Mouse (Mus musculus): ENCODE measurements around the gene Fam234b. TPM values are rescaled to one million over a fixed set of nuclear protein-coding genes. Genes with fewer than 3 reads are reported as not detected.

Fam234b gene
- total and polyA plus RNA-seq, 2 experiments, result 14.8 to 15.1 TPM

GRCm38 (mm10) chr6:135264136-135264535 lies 66.4 kb downstream of the Fam234b start:
- Histone ChIP-seq H3K27me3 (ENCODE audit: control insufficient read depth, insufficient read depth, low read length) (no peaks in the 10 kb centered on the region), H3K4me3 (ENCODE audit: insufficient read depth, low read depth, low read length) (no peak overlapping the region), H3K36me3 (ENCODE audit: control insufficient read depth, insufficient read depth, low read length) (no peaks in the 10 kb centered on the region), H3K4me1 (ENCODE audit: control insufficient read depth, insufficient read depth, low read length) (no peaks in the 10 kb centered on the region; the same call in 1 of the 2 replicates), H3K9ac (ENCODE audit: low read depth, low read length) (no peak overlapping the region), H3K79me2 (ENCODE audit: control insufficient read depth, insufficient read depth, low read length) (no peaks in the 10 kb centered on the region), H3K27ac (replicated peaks; ENCODE audit: insufficient read depth, low read depth, low read length) (no peak overlapping the region)
- TF ChIP-seq CTCF (IDR thresholded peaks at IDR 0.05; ENCODE audit: low read depth, low read length) (no peak; the same call in 1 of the 2 replicates), POLR2A (IDR thresholded peaks at IDR 0.05; ENCODE audit: extremely low read depth, insufficient read depth, low read length) (no peak)
- 96% methylated on average over 6 of the region's 6 CpGs for WGBS
- DNase-seq (ENCODE audit: extremely low read depth, low read depth, low spot score), result no peak

- Histone ChIP-seq H3K27ac (replicated peaks; ENCODE audit: insufficient read depth, low read depth, low read length) (no peak overlapping the region), H3K4me3 (ENCODE audit: insufficient read depth, low read depth, low read length) (no peak overlapping the region), H3K27me3 (ENCODE audit: control insufficient read depth, insufficient read depth, low read length) (no peaks in the 10 kb centered on the region), H3K9ac (ENCODE audit: low read depth, low read length) (no peak overlapping the region), H3K4me1 (ENCODE audit: control insufficient read depth, insufficient read depth, low read length) (no peaks in the 10 kb centered on the region; the same call in 1 of the 2 replicates), H3K36me3 (ENCODE audit: control insufficient read depth, insufficient read depth, low read length) (no peaks in the 10 kb centered on the region), H3K79me2 (ENCODE audit: control insufficient read depth, insufficient read depth, low read length) (no peaks in the 10 kb centered on the region)
- 83% methylated on average over 1 of the region's 1 CpGs for WGBS
- TF ChIP-seq POLR2A (IDR thresholded peaks at IDR 0.05; ENCODE audit: extremely low read depth, insufficient read depth, low read length) (no peak), CTCF (IDR thresholded peaks at IDR 0.05; ENCODE audit: low read depth, low read length) (no peak)
- no peak for DNase-seq (ENCODE audit: extremely low read depth, low read depth, low spot score)
Measured at GRCm38 (mm10) chr6:135266056-135266455, 68.3 kb downstream of the Fam234b start.

- TF ChIP-seq POLR2A (IDR thresholded peaks at IDR 0.05; ENCODE audit: extremely low read depth, insufficient read depth, low read length) (no peak), CTCF (IDR thresholded peaks at IDR 0.05; ENCODE audit: low read depth, low read length) (no peak)
- Histone ChIP-seq H3K36me3 (ENCODE audit: control insufficient read depth, insufficient read depth, low read length) (no peaks in the 10 kb centered on the region), H3K79me2 (ENCODE audit: control insufficient read depth, insufficient read depth, low read length) (no peaks in the 10 kb centered on the region), H3K9ac (ENCODE audit: low read depth, low read length) (no peak overlapping the region), H3K4me1 (ENCODE audit: control insufficient read depth, insufficient read depth, low read length) (no peaks in the 10 kb centered on the region; the same call in 1 of the 2 replicates), H3K4me3 (ENCODE audit: insufficient read depth, low read depth, low read length) (no peak overlapping the region), H3K27ac (replicated peaks; ENCODE audit: insufficient read depth, low read depth, low read length) (no peak overlapping the region), H3K27me3 (ENCODE audit: control insufficient read depth, insufficient read depth, low read length) (no peaks in the 10 kb centered on the region)
- WGBS, result 82% methylated on average over 3 of the region's 3 CpGs
- no peak for DNase-seq (ENCODE audit: extremely low read depth, low read depth, low spot score)
Measured at GRCm38 (mm10) chr6:135267221-135267620, 69.4 kb downstream of the Fam234b start.

- H3K36me3 ChIP-seq (ENCODE audit: control insufficient read depth, insufficient read depth, low read length), result no peaks in the 10 kb centered on the region
- DNase-seq (ENCODE audit: extremely low read depth, low read depth, low spot score), result peak; percentile 10
- no peaks in the 10 kb centered on the region for H3K27me3 ChIP-seq (ENCODE audit: control insufficient read depth, insufficient read depth, low read length)
- TF ChIP-seq POLR2A (IDR thresholded peaks at IDR 0.05; ENCODE audit: extremely low read depth, insufficient read depth, low read length) (no peak), CTCF (IDR thresholded peaks at IDR 0.05; ENCODE audit: low read depth, low read length) (no peak)
- no peaks in the 10 kb centered on the region for H3K79me2 ChIP-seq (ENCODE audit: control insufficient read depth, insufficient read depth, low read length)
- no peak overlapping the region for H3K27ac ChIP-seq (replicated peaks; ENCODE audit: insufficient read depth, low read depth, low read length)
- no peak overlapping the region for H3K9ac ChIP-seq (ENCODE audit: low read depth, low read length)
- H3K4me1 ChIP-seq (ENCODE audit: control insufficient read depth, insufficient read depth, low read length), result no peaks in the 10 kb centered on the region; the same call in 1 of the 2 replicates
- H3K4me3 ChIP-seq (ENCODE audit: insufficient read depth, low read depth, low read length), result no peak overlapping the region
Measured at GRCm38 (mm10) chr6:135268392-135268791, 70.6 kb downstream of the Fam234b start.

GRCm38 (mm10) chr6:135269626-135270025 lies 71.8 kb downstream of the Fam234b start:
- H3K4me1 ChIP-seq (ENCODE audit: control insufficient read depth, insufficient read depth, low read length), result no peaks in the 10 kb centered on the region; the same call in 1 of the 2 replicates
- no peaks in the 10 kb centered on the region for H3K36me3 ChIP-seq (ENCODE audit: control insufficient read depth, insufficient read depth, low read length)
- no peak overlapping the region for H3K9ac ChIP-seq (ENCODE audit: low read depth, low read length)
- H3K79me2 ChIP-seq (ENCODE audit: control insufficient read depth, insufficient read depth, low read length), result no peaks in the 10 kb centered on the region
- no peak for DNase-seq (ENCODE audit: extremely low read depth, low read depth, low spot score)
- no peak overlapping the region for H3K4me3 ChIP-seq (ENCODE audit: insufficient read depth, low read depth, low read length)
- H3K27me3 ChIP-seq (ENCODE audit: control insufficient read depth, insufficient read depth, low read length), result no peaks in the 10 kb centered on the region
- H3K27ac ChIP-seq (replicated peaks; ENCODE audit: insufficient read depth, low read depth, low read length), result no peak overlapping the region
- TF ChIP-seq CTCF (IDR thresholded peaks at IDR 0.05; ENCODE audit: low read depth, low read length), result no peak
- no peak for TF ChIP-seq POLR2A (IDR thresholded peaks at IDR 0.05; ENCODE audit: extremely low read depth, insufficient read depth, low read length)
- WGBS, result 85% methylated on average over 6 of the region's 6 CpGs

GRCm38 (mm10) chr6:135271761-135272160 lies 74.0 kb downstream of the Fam234b start:
- TF ChIP-seq CTCF (IDR thresholded peaks at IDR 0.05; ENCODE audit: low read depth, low read length), result no peak
- TF ChIP-seq POLR2A (IDR thresholded peaks at IDR 0.05; ENCODE audit: extremely low read depth, insufficient read depth, low read length), result no peak
- H3K36me3 ChIP-seq (ENCODE audit: control insufficient read depth, insufficient read depth, low read length), result no peaks in the 10 kb centered on the region
- H3K4me1 ChIP-seq (ENCODE audit: control insufficient read depth, insufficient read depth, low read length), result no peaks in the 10 kb centered on the region; the same call in 1 of the 2 replicates
- no peaks in the 10 kb centered on the region for H3K79me2 ChIP-seq (ENCODE audit: control insufficient read depth, insufficient read depth, low read length)
- H3K27ac ChIP-seq (replicated peaks; ENCODE audit: insufficient read depth, low read depth, low read length), result no peak overlapping the region
- no peak overlapping the region for H3K4me3 ChIP-seq (ENCODE audit: insufficient read depth, low read depth, low read length)
- H3K27me3 ChIP-seq (ENCODE audit: control insufficient read depth, insufficient read depth, low read length), result no peaks in the 10 kb centered on the region
- H3K9ac ChIP-seq (ENCODE audit: low read depth, low read length), result no peak overlapping the region
- no peak for DNase-seq (ENCODE audit: extremely low read depth, low read depth, low spot score)
- 70% methylated on average over 2 of the region's 2 CpGs for WGBS
